Mouse (Mus musculus): ENCODE measurements around the gene Tal1.

Tal1 gene

GRCm38 (mm10) chr4:115111167-115111566 is 54.9 kb downstream of the Tal1 start:
- in situ Hi-C loops (cut with MseI, MboI), result loop anchor here in 1 of 2 experiments (25.0 kb wide), 1 partner anchor 601 kb away; no protein-coding TSS in a partner anchor

- in situ Hi-C loops (cut with MseI, MboI), result loop anchor here in 1 of 2 experiments (25.0 kb wide), 1 partner anchor 599 kb away; no protein-coding TSS in a partner anchor
Measured at GRCm38 (mm10) chr4:115113266-115113665, 57.0 kb downstream of the Tal1 start.

- in situ Hi-C loops (cut with MseI, MboI), result loop anchor here in 1 of 2 experiments (25.0 kb wide), 1 partner anchor 593 kb away; no protein-coding TSS in a partner anchor
Measured at GRCm38 (mm10) chr4:115119642-115120041, 63.4 kb downstream of the Tal1 start.

- in situ Hi-C loops (cut with MseI, MboI), result loop anchor here in 1 of 2 experiments (25.0 kb wide), 1 partner anchor 591 kb away; no protein-coding TSS in a partner anchor
Measured at GRCm38 (mm10) chr4:115121162-115121561, 64.9 kb downstream of the Tal1 start.
